Mouse (Mus musculus) lung, postnatal 10 days (tissue): ENCODE results near the gene Gm27021.

Experiments
- DNase-seq: peaks from one replicate; pipeline ENCODE4 v3.0.0; 2021

Gm27021 gene

GRCm38 (mm10) chr8:120667561-120668373 lies at the start of gene Gm27021, which contains the start of gene Cox4i1:
TSS of gene Gm27021 (minus strand) at chr8:120668079.
TSS of gene Cox4i1 (plus strand) at chr8:120668222.
- DNase-seq = peak; percentile 95

GRCm38 (mm10) chr8:120715996-120716680 lies 48.3 kb upstream of the Gm27021 start:
- DNase-seq = no peak

- DNase-seq = no peak
Observed at GRCm38 (mm10) chr8:120715200-120715599, 47.3 kb upstream of the Gm27021 start.

- DNase-seq = no peak
Observed at GRCm38 (mm10) chr8:120709176-120709575, 41.3 kb upstream of the Gm27021 start.

- DNase-seq = no peak
Observed at GRCm38 (mm10) chr8:120706193-120706592, 38.3 kb upstream of the Gm27021 start.

- no peak for DNase-seq
Observed at GRCm38 (mm10) chr8:120705163-120705562, 37.3 kb upstream of the Gm27021 start.

- peak; percentile 71 for DNase-seq
Observed at GRCm38 (mm10) chr8:120704203-120704602, 36.3 kb upstream of the Gm27021 start.

- DNase-seq = no peak
Observed at GRCm38 (mm10) chr8:120701758-120702465, 34.0 kb upstream of the Gm27021 start.

GRCm38 (mm10) chr8:120700053-120700452 lies 32.2 kb upstream of the Gm27021 start:
- no peak for DNase-seq

- DNase-seq = no peak
Observed at GRCm38 (mm10) chr8:120699565-120699964, 31.7 kb upstream of the Gm27021 start.

GRCm38 (mm10) chr8:120699079-120699478 lies 31.2 kb upstream of the Gm27021 start:
- no peak for DNase-seq

GRCm38 (mm10) chr8:120698426-120698825 lies 30.5 kb upstream of the Gm27021 start:
- peak; percentile 48 for DNase-seq

GRCm38 (mm10) chr8:120697979-120698272 lies 30.0 kb upstream of the Gm27021 start:
- DNase-seq = no peak

- peak; percentile 83 for DNase-seq
Observed at GRCm38 (mm10) chr8:120697154-120697978, 29.5 kb upstream of the Gm27021 start.

GRCm38 (mm10) chr8:120696401-120697153 lies 28.7 kb upstream of the Gm27021 start:
- peak; percentile 83 for DNase-seq

GRCm38 (mm10) chr8:120693861-120694493 lies 26.1 kb upstream of the Gm27021 start:
- DNase-seq = peak; percentile 80

GRCm38 (mm10) chr8:120692934-120693333 lies 25.1 kb upstream of the Gm27021 start:
- no peak for DNase-seq

GRCm38 (mm10) chr8:120688511-120688910 lies 20.6 kb upstream of the Gm27021 start:
- no peak for DNase-seq

GRCm38 (mm10) chr8:120687786-120688185 lies 19.9 kb upstream of the Gm27021 start:
- DNase-seq = peak; percentile 65

GRCm38 (mm10) chr8:120686576-120686975 lies 18.7 kb upstream of the Gm27021 start:
- DNase-seq = no peak

GRCm38 (mm10) chr8:120686051-120686450 lies 18.2 kb upstream of the Gm27021 start:
- peak; percentile 45 for DNase-seq
